Mouse (Mus musculus) frontal cortex, adult (tissue): ENCODE measurements around the gene Tnks1bp1.

Experiments used
- ATAC-seq: cut with Nextera tagmentation; 2 replicates; pipeline ENCODE4 v1.9.2; 2017; ENCODE audit warnings: mild to moderate bottlenecking, moderate library complexity, mixed read lengths; ENCODE audit not compliant: low TSS enrichment

The Tnks1bp1 gene

DNA sequence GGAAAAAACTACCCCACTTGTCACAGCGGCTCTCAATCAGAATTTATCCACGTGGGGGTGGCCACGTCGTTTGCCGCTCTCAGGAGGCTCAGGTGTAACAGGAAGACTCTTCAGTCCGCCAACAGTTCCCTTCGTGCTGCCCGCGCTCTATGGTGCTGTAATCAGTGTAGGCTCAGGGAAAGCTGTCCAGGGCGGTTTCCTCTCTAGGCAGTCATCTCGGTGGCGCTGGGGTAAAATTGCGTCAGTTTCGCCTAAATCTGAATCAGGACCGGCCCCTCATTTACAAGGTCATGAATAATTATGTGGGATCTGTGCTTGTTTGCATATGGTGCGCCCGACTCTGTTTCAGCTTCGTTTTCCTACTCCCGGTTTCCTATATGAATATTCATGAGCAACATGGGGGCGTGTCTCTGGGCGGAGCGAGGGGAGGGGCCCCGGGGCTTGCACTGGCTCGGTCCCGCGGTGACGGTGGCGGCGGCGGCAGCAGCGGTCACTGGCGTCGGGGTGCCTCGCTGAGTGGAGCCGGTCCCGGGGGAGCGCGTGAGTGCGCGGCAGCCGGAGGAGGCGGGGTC lies at the start of gene Tnks1bp1:
Tnks1bp1 (plus strand) TSS at position 427 of the 572 bp plus-strand sequence.
- ATAC-seq: peak; percentile 74

- no peak for ATAC-seq
Measured at GRCm38 (mm10) chr2:84999486-85000181, 48.2 kb upstream of the Tnks1bp1 start.

- no peak for ATAC-seq
Measured at GRCm38 (mm10) chr2:85001497-85001896, 46.3 kb upstream of the Tnks1bp1 start.

DNA sequence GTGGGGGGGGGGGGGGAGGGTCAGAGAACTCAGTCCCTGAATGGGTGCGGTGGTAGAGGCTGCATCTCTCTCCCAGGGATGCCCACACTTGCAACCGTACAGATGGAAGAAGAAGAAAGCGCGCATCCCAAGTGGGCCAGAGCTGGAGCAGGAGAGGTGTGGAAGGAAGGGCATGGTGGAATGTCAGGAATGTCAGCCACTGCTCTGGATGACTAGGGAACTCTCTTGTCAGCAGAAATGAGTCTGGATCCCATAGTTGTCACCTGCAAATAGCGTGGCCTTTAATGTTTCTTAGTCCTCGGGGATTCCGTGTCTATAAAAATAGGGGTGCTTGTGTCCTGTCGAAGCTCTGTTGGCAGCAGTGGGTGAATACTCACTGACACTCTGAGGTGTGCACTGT lies 45.2 kb upstream of the Tnks1bp1 start:
- no peak for ATAC-seq

GRCm38 (mm10) chr2:85004341-85004740 lies 43.5 kb upstream of the Tnks1bp1 start:
- ATAC-seq: peak; percentile 95

- ATAC-seq: no peak
Measured at GRCm38 (mm10) chr2:85006600-85006999, 41.2 kb upstream of the Tnks1bp1 start.

DNA sequence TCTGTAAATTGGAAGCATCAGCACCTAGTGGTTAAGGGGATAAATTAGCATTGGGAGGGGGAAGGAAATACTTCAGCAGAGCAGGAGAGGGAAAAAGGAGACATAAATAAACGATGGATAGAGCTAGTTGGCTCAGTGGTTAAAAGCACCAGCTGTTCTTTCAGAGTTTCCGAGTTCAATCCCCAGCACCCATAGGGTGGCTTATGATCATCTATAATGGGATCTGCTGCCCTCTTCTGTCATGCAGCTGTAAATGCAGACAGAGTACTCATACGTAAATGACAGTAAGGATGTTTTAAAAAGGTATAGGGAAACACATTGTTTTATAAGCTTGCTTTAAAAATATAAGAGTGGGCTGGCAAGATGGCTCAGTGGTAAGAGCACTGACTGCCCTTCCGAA lies 40.1 kb upstream of the Tnks1bp1 start:
- ATAC-seq: peak; percentile 48

GRCm38 (mm10) chr2:85009212-85009611 lies 38.6 kb upstream of the Tnks1bp1 start:
- ATAC-seq: no peak

DNA sequence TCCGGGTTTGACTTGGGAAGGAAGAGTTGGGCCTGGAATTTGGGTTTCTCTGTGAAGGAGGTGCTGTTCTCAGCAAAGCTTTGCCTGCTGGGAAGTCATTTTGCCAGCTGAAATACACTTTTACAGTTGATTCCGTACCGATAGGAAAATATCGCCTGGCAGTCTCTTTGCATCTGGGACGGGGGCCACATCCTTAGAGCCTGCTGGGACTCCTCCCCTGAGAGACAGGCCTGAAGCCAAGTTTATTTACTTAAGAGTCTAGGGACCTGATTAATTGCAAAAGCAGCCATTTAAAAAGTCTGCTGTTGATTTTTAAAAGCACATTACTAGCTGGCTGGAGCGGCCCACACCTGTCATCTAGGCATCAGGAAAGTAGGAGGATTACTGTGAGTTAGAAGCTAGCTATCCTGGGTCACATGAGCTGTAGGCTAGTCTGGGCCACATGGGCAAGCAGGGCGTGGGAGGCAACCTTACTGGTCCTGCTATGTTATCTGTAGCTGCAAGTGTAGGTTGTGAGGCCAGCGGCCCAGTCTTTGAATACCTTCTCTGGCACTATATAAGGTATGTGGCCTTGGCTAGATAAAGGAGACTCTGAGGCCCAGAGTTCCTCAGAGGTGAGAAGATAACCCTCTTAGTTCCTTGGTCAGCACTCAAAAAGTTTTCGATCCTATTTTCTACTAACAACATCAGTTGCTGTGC lies 35.8 kb upstream of the Tnks1bp1 start:
- ATAC-seq: 0 out of 2 replicates have a peak, but pooled peaks have one; percentile 11

- peak; percentile 60 for ATAC-seq
Measured at GRCm38 (mm10) chr2:85012679-85013078, 35.1 kb upstream of the Tnks1bp1 start.

DNA sequence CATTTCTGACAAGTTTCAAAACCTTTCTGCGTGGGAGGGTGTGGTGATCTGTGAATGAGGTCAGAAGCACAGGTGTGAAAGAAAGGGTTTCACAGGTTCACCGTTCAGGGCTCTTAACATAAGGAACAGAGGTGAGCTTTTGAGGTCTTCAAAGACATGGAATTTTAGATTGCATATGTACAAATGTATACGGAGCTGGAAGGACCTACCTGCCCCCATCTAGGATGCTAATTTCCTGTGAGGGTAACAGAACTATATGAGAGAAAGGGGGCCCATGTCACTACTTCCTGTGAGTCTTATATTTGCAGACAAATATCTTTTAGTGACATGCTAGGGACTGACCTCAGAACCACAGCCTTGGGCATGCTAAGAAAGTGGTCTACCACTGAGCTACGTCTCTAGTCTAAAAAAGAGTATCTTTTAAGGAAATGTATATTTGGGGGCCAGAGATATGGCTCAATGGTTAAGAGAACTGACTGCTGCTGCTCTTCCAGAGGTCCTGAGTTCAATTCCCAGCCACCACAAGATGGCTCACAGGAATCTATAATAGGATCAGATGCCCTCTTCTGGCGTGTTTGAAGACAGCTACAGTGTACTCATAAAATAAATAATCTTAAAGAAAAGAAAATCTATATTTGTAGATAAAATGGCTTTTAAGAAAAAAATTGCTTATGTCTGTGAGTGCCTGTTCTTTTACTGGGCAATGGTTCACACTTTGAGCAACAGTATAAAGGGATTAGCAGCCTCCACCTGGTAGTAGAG lies 33.8 kb upstream of the Tnks1bp1 start:
- no peak for ATAC-seq

DNA sequence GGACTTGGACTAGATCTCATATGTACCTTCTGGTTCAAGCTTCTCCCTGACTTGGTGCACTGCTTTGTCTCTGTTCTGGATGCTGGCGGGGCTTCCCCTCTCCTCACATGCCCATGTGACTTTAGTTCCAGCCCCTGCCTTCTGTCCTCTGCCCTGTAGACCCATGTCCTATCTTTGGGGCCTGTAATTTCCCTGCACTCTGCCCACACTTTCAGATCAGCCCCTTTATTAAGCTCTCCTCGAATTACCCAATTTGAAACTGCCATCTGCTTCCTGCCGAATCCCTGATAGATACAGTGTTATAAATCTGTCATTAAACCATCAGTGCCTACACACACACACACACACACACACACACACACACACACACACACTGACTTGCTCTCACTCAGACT lies 33.2 kb upstream of the Tnks1bp1 start:
- no peak for ATAC-seq

DNA sequence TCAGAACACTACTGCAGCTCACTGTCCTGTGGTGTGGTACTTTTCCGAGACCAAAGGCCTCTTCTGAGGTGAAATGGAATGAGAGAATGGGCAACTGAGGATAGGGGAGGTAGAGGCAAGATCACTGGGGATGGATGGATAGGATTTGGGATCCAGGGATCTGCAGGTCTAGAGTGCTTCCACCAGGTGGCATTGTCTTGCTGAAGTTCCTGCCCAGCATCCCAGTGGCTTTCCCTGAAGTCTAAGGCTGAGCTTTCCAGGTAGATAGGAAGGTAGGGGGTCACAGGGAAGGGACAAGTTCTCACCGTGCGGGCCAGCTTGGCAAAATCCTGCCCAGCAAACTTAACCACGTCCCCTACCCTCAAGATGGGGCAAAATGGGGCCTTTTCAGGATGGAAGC lies 25.8 kb upstream of the Tnks1bp1 start:
- peak; percentile 98 for ATAC-seq

DNA sequence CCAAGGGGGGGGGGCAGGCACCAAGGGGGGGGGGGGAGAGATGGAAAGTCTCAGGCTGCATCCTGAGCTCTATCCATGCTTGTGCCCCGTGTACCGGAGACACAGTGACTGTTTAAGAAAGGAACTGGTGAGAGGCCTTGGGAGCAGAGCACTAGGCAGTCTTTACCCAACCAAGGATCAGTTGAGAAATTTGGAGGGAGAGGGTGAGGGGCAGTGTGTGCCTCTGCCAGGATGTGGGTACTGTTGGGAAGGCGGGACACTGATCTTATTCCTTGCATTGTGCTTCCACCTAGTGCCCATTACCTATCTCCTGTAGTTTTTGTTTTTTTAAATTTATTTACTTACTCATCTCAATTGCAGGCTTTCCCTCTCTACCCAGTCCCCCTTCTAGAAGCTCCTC lies 21.6 kb upstream of the Tnks1bp1 start:
- no peak for ATAC-seq

DNA sequence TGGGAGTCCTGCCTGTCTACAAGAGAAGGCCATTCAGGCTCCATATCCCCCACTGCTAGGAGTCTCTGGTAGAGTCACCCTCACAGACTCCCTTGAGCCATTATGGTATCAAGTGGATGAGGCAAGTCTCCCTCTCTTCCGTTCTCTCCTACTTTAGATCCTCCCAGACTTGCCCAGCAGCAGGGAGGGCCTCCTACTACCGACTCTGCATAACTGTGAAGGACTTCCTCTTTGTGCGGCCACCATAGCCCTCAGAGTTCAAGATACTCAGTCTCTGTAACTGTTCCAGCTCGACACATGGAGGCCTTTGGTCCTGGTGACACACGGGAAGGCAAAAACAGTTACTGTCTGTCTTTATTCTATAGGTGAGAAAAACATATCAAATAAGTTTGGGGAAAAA lies 20.5 kb upstream of the Tnks1bp1 start:
- ATAC-seq: no peak

- peak; percentile 68 for ATAC-seq
Measured at GRCm38 (mm10) chr2:85029897-85030296, 17.9 kb upstream of the Tnks1bp1 start.

- peak; percentile 68 for ATAC-seq
Measured at GRCm38 (mm10) chr2:85030989-85031388, 16.8 kb upstream of the Tnks1bp1 start.

DNA sequence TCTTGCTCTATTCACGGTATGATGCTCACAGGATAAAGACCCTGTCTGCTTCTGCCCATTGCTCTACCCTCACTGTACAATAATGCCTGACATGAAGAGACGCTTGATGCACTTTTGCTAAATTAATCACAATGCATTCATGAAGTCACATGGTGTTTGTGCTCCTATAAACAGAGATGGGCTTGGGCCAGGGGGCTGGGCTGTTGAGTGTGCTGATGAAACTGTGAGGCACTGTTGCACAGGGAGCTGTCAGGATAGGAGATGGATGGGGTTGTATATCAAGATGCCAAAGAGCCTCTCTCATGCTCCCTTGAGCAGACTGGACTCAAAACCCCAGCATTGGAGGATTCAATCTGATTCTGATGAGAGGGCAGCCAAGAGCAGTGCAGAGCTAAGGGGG lies 14.7 kb upstream of the Tnks1bp1 start:
- no peak for ATAC-seq

- ATAC-seq: no peak
Measured at GRCm38 (mm10) chr2:85034169-85034568, 13.7 kb upstream of the Tnks1bp1 start.

GRCm38 (mm10) chr2:85036507-85037046 lies 11.2 kb upstream of the Tnks1bp1 start:
- ATAC-seq: peak; percentile 53

DNA sequence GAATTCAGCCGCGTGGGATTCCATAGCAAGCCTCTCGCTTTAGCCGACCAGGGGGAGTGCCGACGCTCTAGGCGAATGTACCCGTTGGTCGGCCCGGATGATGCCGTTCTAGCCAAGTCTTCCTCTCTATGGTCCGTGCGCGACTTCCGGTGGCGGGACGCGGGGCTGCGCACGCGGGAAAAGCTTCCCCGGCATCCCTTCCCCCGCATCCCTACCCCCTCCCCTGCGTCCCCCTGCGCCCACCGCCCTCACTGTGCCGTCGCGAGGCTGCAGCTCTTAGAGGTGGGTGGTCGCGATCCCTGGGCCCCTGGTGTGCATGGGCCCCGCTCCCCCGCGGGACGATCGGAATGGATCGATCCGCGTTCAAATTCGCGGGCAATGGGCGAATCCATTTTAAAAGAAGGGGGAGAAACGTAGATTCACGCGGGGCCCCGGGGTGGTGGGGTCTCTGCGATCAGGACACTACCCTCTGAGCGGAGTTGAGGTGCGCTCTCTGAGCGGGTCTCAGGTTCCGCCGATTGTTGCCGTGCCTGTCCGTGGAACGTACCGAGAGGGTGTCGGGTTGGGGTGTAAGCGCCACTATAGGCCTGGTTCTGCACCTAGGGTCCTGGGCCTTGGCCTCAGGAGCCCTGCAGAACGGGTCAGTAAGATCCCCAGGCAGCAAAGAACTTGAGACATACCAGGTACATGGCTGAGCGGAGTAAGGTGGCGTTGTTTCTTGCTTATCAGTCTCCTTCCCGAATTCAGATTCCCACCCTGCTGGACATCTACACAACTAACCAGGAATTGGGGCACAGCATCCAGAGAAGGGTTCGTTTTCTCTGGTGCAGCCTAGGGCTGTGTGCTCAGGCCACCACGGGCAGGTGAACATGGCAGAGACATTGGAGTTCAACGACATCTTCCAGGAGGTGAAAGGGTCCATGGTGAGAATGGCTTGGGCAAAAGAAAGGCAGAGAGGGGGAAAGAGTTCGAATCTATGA lies 10.5 kb upstream of the Tnks1bp1 start, which contains the start of the genes Ssrp1 and P2rx3:
Ssrp1 (plus strand) TSS at position 188 of the 980 bp plus-strand sequence.
P2rx3 (minus strand) TSS at position 416 of the 980 bp plus-strand sequence.
- ATAC-seq: peak; percentile 94
